Mouse (Mus musculus): Measurements from ENCODE around the gene Dnhd1.

DNA sequence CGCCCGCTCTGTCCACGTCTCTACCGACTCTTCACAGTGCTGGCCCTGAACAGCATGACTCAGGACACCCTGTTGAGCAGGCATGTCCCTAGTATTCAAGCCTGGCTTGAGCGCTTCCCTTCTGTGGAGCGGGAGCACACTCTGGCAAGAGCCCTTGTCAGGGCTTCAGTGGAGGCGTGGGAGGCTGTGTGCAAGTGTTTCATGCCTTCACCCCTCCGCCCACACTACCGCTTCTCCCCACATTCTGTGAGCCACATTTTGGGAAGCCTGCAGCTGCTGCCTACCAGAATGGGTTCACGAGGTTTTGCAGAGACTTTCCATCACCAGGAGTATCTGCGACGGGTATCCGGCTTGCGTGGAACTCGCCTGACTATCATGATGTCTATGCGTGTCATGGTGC is 52.6 kb downstream of the Dnhd1 start:
- no peak for TF ChIP-seq POLR2A (IDR thresholded peaks at IDR 0.05; ENCODE audit: insufficient read depth, low read depth, low read length)
- no peak for TF ChIP-seq CTCF (IDR thresholded peaks at IDR 0.05; ENCODE audit: insufficient read depth, low read depth, low read length)
